Mouse (Mus musculus) intestine, postnatal 0 days (tissue): ENCODE data around the gene Wif1. TPM values are rescaled to one million over a fixed set of nuclear protein-coding genes. Genes with fewer than 3 reads are reported as not detected.
A peak's percentile ranks its signal among the peaks of the same experiment; 100 is the strongest.

ENCODE experiments used
- ATAC-seq: fragments of 200-750 bp; cut with Nextera tagmentation; 2 replicates; pipeline ENCODE4 v1.8.0; 2017; ENCODE audit warnings: mild to moderate bottlenecking, moderate TSS enrichment, moderate library complexity
- H3K27ac ChIP-seq: fragments of 300-500 bp; sonication (generic); 2 replicates; pipeline ENCODE4 v1.5.1; 2014; ENCODE audit warnings: mild to moderate bottlenecking, low read depth, low read length, moderate library complexity
- H3K27me3 ChIP-seq: fragments of 300-500 bp; sonication (generic); replicated peaks from 2 replicates; pipeline ENCODE4 v1.6.1; 2014; ENCODE audit warnings: low read length, mixed read lengths; ENCODE audit not compliant: control insufficient read depth, insufficient read depth
- H3K36me3 ChIP-seq: fragments of 300-500 bp; sonication (generic); 2 replicates; pipeline ENCODE4 v1.6.1; 2014; ENCODE audit warnings: mild to moderate bottlenecking, moderate library complexity; ENCODE audit not compliant: control insufficient read depth, insufficient read depth
- H3K4me1 ChIP-seq: fragments of 300-500 bp; sonication (generic); replicated peaks from 2 replicates; pipeline ENCODE4 v1.6.1; 2014; ENCODE audit warnings: antibody characterized with exemption, low read length, mixed read lengths; ENCODE audit not compliant: control insufficient read depth, insufficient read depth
- H3K4me2 ChIP-seq: fragments of 300-500 bp; sonication (generic); replicated peaks from 2 replicates; pipeline ENCODE4 v1.6.1; 2014; ENCODE audit warnings: low read depth, mild to moderate bottlenecking, moderate library complexity
- H3K4me3 ChIP-seq: fragments of 300-500 bp; sonication (generic); 2 replicates; pipeline ENCODE4 v1.5.1; 2014; ENCODE audit warnings: low read depth, low read length
- H3K9ac ChIP-seq: fragments of 300-500 bp; sonication (generic); 2 replicates; pipeline ENCODE4 v1.6.1; 2014; ENCODE audit warnings: mild to moderate bottlenecking, low read depth, low read length
- H3K9me3 ChIP-seq: fragments of 300-500 bp; sonication (generic); 2 replicates; pipeline ENCODE4 v1.6.1; 2016; ENCODE audit warnings: mixed run types; ENCODE audit not compliant: control insufficient read depth
- CTCF ChIP-seq: sonication (generic); IDR thresholded peaks from 2 replicates; pipeline ENCODE4 v1.5.1; 2016; ENCODE audit warnings: low read depth, mild to moderate bottlenecking, control low read depth, antibody characterized with exemption, moderate library complexity
- WGBS: fragments of 180-500 bp; shearing (Covaris S2); extraction: QIAGEN DNeasy Blood & Tissue Kit; methylation state at CpG from one replicate; pipeline ENCODE4 v1.1.7; 2014; 5-methylcytosine and 5-hydroxymethylcytosine counted together
- polyA plus RNA-seq: library from polyadenylated mRNA; unstranded; fragments of >200 nt; fragmentation: Nextera tagmentation; extraction: Ambion mirVana; gene quantifications from 2 replicates; pipeline ENCODE4 v1.2.1, GENCODE M21; 2015

Gene Wif1
- polyA plus RNA-seq, 1 experiment from 2014 or later, result 0.65 TPM

GRCm38 (mm10) chr10:121120751-121121150 lies 87.0 kb downstream of the Wif1 start:
- H3K9me3 ChIP-seq, result no peaks in the 10 kb centered on the region
- H3K36me3 ChIP-seq, result no peaks in the 10 kb centered on the region
- no peaks in the 10 kb centered on the region for H3K4me1 ChIP-seq
- no peaks in the 10 kb centered on the region for H3K27me3 ChIP-seq
- no peak overlapping the region for H3K27ac ChIP-seq
- no peak overlapping the region for H3K4me3 ChIP-seq
- 84% methylated on average over 6 of the region's 6 CpGs for WGBS
- no peak for TF ChIP-seq CTCF
- H3K4me2 ChIP-seq, result no peak overlapping the region
- no peak for ATAC-seq
- H3K9ac ChIP-seq, result no peak overlapping the region

- H3K4me3 ChIP-seq, result no peak overlapping the region
- no peaks in the 10 kb centered on the region for H3K4me1 ChIP-seq
- 91% methylated on average over 16 of the region's 16 CpGs for WGBS
- H3K36me3 ChIP-seq, result no peaks in the 10 kb centered on the region
- ATAC-seq, result no peak
- no peak overlapping the region for H3K27ac ChIP-seq
- no peak overlapping the region for H3K4me2 ChIP-seq
- TF ChIP-seq CTCF, result peak; percentile 40; the same call in 1 of the 2 replicates
- no peaks in the 10 kb centered on the region for H3K27me3 ChIP-seq
- no peaks in the 10 kb centered on the region for H3K9me3 ChIP-seq
- no peak overlapping the region for H3K9ac ChIP-seq
Observed at GRCm38 (mm10) chr10:121124481-121124880, 90.7 kb downstream of the Wif1 start.

GRCm38 (mm10) chr10:121129000-121129925 lies 95.5 kb downstream of the Wif1 start:
- H3K4me1 ChIP-seq, result no peaks in the 10 kb centered on the region
- no peak overlapping the region for H3K27ac ChIP-seq
- 49% methylated on average over 20 of the region's 20 CpGs for WGBS
- no peaks in the 10 kb centered on the region for H3K27me3 ChIP-seq
- H3K36me3 ChIP-seq, result no peaks in the 10 kb centered on the region
- H3K9me3 ChIP-seq, result no peaks in the 10 kb centered on the region
- no peak for TF ChIP-seq CTCF
- no peak for ATAC-seq
- H3K4me2 ChIP-seq, result no peak overlapping the region
- H3K4me3 ChIP-seq, result no peak overlapping the region
- no peak overlapping the region for H3K9ac ChIP-seq

Other genes starting within 250 kb of the Wif1 start
- gene Msrb3, start 134.9 kb upstream of the Wif1 start, polyA plus RNA-seq, result 17.2 and 18.5 TPM in 2 replicates
- 2.6 and 2.7 TPM in 2 replicates for gene Lemd3, start 54.6 kb upstream of the Wif1 start, polyA plus RNA-seq